Mouse (Mus musculus) embryo, embryonic 10.5 days (tissue): ENCODE measurements around the gene Lrrc8a.

Source experiments
- DNase-seq: peaks from one replicate; pipeline ENCODE4 v3.0.0-alpha.2; 2015; ENCODE audit warnings: low spot score

The Lrrc8a gene

GRCm38 (mm10) chr2:30306087-30306486 is 68.6 kb downstream of the Lrrc8a start:
- DNase-seq = no peak

- DNase-seq = no peak
Observed at GRCm38 (mm10) chr2:30309351-30309750, 71.8 kb downstream of the Lrrc8a start.

- DNase-seq = no peak
Observed at GRCm38 (mm10) chr2:30311481-30311880, 74.0 kb downstream of the Lrrc8a start.
